Mouse (Mus musculus): ENCODE results near the gene Akap13.
A peak's percentile ranks its signal among the peaks of the same experiment; 100 is the strongest.

The Akap13 gene

GRCm38 (mm10) chr7:75664455-75664854, 209.1 kb downstream of the Akap13 start:
- no peak for DNase-seq (ENCODE audit: low spot score in 2 of 2)

- no peak for DNase-seq (ENCODE audit: low spot score in 2 of 2)
Measured at GRCm38 (mm10) chr7:75666982-75667381, 211.6 kb downstream of the Akap13 start.

- DNase-seq (ENCODE audit: low spot score in 2 of 2): no peak
Measured at GRCm38 (mm10) chr7:75667531-75667930, 212.2 kb downstream of the Akap13 start.

- DNase-seq (ENCODE audit: low spot score in 2 of 2): no peak
Measured at GRCm38 (mm10) chr7:75668396-75668795, 213.1 kb downstream of the Akap13 start.

- no peak for DNase-seq (ENCODE audit: low spot score in 2 of 2)
Measured at GRCm38 (mm10) chr7:75669416-75669815, 214.1 kb downstream of the Akap13 start.

GRCm38 (mm10) chr7:75679631-75680030, 224.3 kb downstream of the Akap13 start:
- DNase-seq (ENCODE audit: low spot score in 2 of 2): no peak

- no peak for DNase-seq (ENCODE audit: low spot score in 2 of 2)
Measured at GRCm38 (mm10) chr7:75682901-75683300, 227.6 kb downstream of the Akap13 start.

GRCm38 (mm10) chr7:75683410-75683809, 228.1 kb downstream of the Akap13 start:
- no peak for DNase-seq (ENCODE audit: low spot score in 2 of 2)

- DNase-seq (ENCODE audit: low spot score in 2 of 2): no peak
Measured at GRCm38 (mm10) chr7:75684976-75685375, 229.6 kb downstream of the Akap13 start.

GRCm38 (mm10) chr7:75686046-75686826, 230.9 kb downstream of the Akap13 start:
- DNase-seq (ENCODE audit: low spot score in 2 of 2): peak in 1 of 2 experiments; percentile 58

GRCm38 (mm10) chr7:75686827-75687164, 231.5 kb downstream of the Akap13 start:
- DNase-seq (ENCODE audit: low spot score in 2 of 2): no peak

GRCm38 (mm10) chr7:75688144-75688543, 232.8 kb downstream of the Akap13 start:
- no peak for DNase-seq (ENCODE audit: low spot score in 2 of 2)

- DNase-seq (ENCODE audit: low spot score in 2 of 2): no peak
Measured at GRCm38 (mm10) chr7:75694777-75695176, 239.4 kb downstream of the Akap13 start.

- no peak for DNase-seq (ENCODE audit: low spot score in 2 of 2)
Measured at GRCm38 (mm10) chr7:75699836-75700235, 244.5 kb downstream of the Akap13 start.

GRCm38 (mm10) chr7:75700771-75701345, 245.5 kb downstream of the Akap13 start:
- no peak for DNase-seq (ENCODE audit: low spot score in 2 of 2)

GRCm38 (mm10) chr7:75701761-75702160, 246.4 kb downstream of the Akap13 start:
- DNase-seq (ENCODE audit: low spot score in 2 of 2): peak; percentile 43 to 68

- DNase-seq (ENCODE audit: low spot score in 2 of 2): no peak
Measured at GRCm38 (mm10) chr7:75702368-75702767, 247.0 kb downstream of the Akap13 start.

- no peak for DNase-seq (ENCODE audit: low spot score in 2 of 2)
Measured at GRCm38 (mm10) chr7:75702966-75703645, 247.8 kb downstream of the Akap13 start.

GRCm38 (mm10) chr7:75704862-75705261, 249.5 kb downstream of the Akap13 start:
- DNase-seq (ENCODE audit: low spot score in 2 of 2): no peak

GRCm38 (mm10) chr7:75709936-75710335, 254.6 kb downstream of the Akap13 start:
- DNase-seq (ENCODE audit: low spot score in 2 of 2): no peak

GRCm38 (mm10) chr7:75710920-75711319, 255.6 kb downstream of the Akap13 start:
- no peak for DNase-seq (ENCODE audit: low spot score in 2 of 2)

GRCm38 (mm10) chr7:75711436-75711835, 256.1 kb downstream of the Akap13 start:
- DNase-seq (ENCODE audit: low spot score in 2 of 2): no peak

- DNase-seq (ENCODE audit: low spot score in 2 of 2): no peak
Measured at GRCm38 (mm10) chr7:75712808-75713207, 257.5 kb downstream of the Akap13 start.

Data from spleen, postnatal 4 days (tissue).